Mouse (Mus musculus): ENCODE results near the gene Zfp473. TPM values are rescaled to one million over a fixed set of nuclear protein-coding genes. Genes with fewer than 3 reads are reported as not detected.
A peak's percentile ranks its signal among the peaks of the same experiment; 100 is the strongest.

Gene Zfp473
- polyA plus RNA-seq, 1 experiment from 2014 or later, result 3.2 TPM

- H3K36me3 ChIP-seq (ENCODE audit: control insufficient read depth, insufficient read depth, low read length), result no peaks in the 10 kb centered on the region
- no peak overlapping the region for H3K9ac ChIP-seq (ENCODE audit: low read length)
- H3K27me3 ChIP-seq (ENCODE audit: control insufficient read depth, insufficient read depth, low read length), result no peaks in the 10 kb centered on the region
- H3K27ac ChIP-seq (ENCODE audit: low read depth, low read length), result no peak overlapping the region
- DNase-seq (ENCODE audit: low spot score) (no peak), ATAC-seq (ENCODE audit: insufficient read depth, low FRiP score, low TSS enrichment) (no peak)
- H3K4me3 ChIP-seq (ENCODE audit: low read depth, low read length), result no peak overlapping the region
- H3K4me2 ChIP-seq (ENCODE audit: low read depth), result no peak overlapping the region
- H3K9me3 ChIP-seq (ENCODE audit: control insufficient read depth, low read length), result no peaks in the 10 kb centered on the region
- no peaks in the 10 kb centered on the region for H3K4me1 ChIP-seq (ENCODE audit: control insufficient read depth, insufficient read depth, low read length)
Measured at GRCm38 (mm10) chr7:44706322-44706721, 44.5 kb downstream of the Zfp473 start.

- Histone ChIP-seq H3K4me3 (ENCODE audit: low read depth, low read length) (no peak overlapping the region), H3K27ac (ENCODE audit: low read depth, low read length) (no peak overlapping the region), H3K4me2 (ENCODE audit: low read depth) (no peak overlapping the region), H3K36me3 (ENCODE audit: control insufficient read depth, insufficient read depth, low read length) (no peaks in the 10 kb centered on the region), H3K9me3 (ENCODE audit: control insufficient read depth, low read length) (no peaks in the 10 kb centered on the region), H3K4me1 (ENCODE audit: control insufficient read depth, insufficient read depth, low read length) (no peaks in the 10 kb centered on the region), H3K27me3 (ENCODE audit: control insufficient read depth, insufficient read depth, low read length) (no peaks in the 10 kb centered on the region), H3K9ac (ENCODE audit: low read length) (no peak overlapping the region)
- 88% methylated on average over 4 of the region's 4 CpGs for WGBS
- DNase-seq (ENCODE audit: low spot score), result no peak
- no peak for ATAC-seq (ENCODE audit: insufficient read depth, low FRiP score, low TSS enrichment)
Measured at GRCm38 (mm10) chr7:44705086-44705485, 45.8 kb downstream of the Zfp473 start.

GRCm38 (mm10) chr7:44704363-44704762, 46.5 kb downstream of the Zfp473 start:
- no peak overlapping the region for H3K9ac ChIP-seq (ENCODE audit: low read length)
- DNase-seq (ENCODE audit: low spot score), result peak; percentile 27
- ATAC-seq (ENCODE audit: insufficient read depth, low FRiP score, low TSS enrichment), result no peak
- H3K4me1 ChIP-seq (ENCODE audit: control insufficient read depth, insufficient read depth, low read length), result no peaks in the 10 kb centered on the region
- H3K27me3 ChIP-seq (ENCODE audit: control insufficient read depth, insufficient read depth, low read length), result no peaks in the 10 kb centered on the region
- no peaks in the 10 kb centered on the region for H3K9me3 ChIP-seq (ENCODE audit: control insufficient read depth, low read length)
- no peak overlapping the region for H3K27ac ChIP-seq (ENCODE audit: low read depth, low read length)
- 64% methylated on average over 3 of the region's 3 CpGs for WGBS
- no peak overlapping the region for H3K4me3 ChIP-seq (ENCODE audit: low read depth, low read length)
- no peak overlapping the region for H3K4me2 ChIP-seq (ENCODE audit: low read depth)
- no peaks in the 10 kb centered on the region for H3K36me3 ChIP-seq (ENCODE audit: control insufficient read depth, insufficient read depth, low read length)

GRCm38 (mm10) chr7:44702985-44703384, 47.9 kb downstream of the Zfp473 start:
- Histone ChIP-seq H3K27me3 (ENCODE audit: control insufficient read depth, insufficient read depth, low read length) (no peaks in the 10 kb centered on the region), H3K36me3 (ENCODE audit: control insufficient read depth, insufficient read depth, low read length) (no peaks in the 10 kb centered on the region), H3K4me2 (ENCODE audit: low read depth) (no peak overlapping the region), H3K4me3 (ENCODE audit: low read depth, low read length) (no peak overlapping the region), H3K27ac (ENCODE audit: low read depth, low read length) (no peak overlapping the region), H3K9me3 (ENCODE audit: control insufficient read depth, low read length) (no peaks in the 10 kb centered on the region), H3K9ac (ENCODE audit: low read length) (no peak overlapping the region), H3K4me1 (ENCODE audit: control insufficient read depth, insufficient read depth, low read length) (no peaks in the 10 kb centered on the region)
- 75% methylated on average over 8 of the region's 8 CpGs for WGBS
- DNase-seq (ENCODE audit: low spot score) (no peak), ATAC-seq (ENCODE audit: insufficient read depth, low FRiP score, low TSS enrichment) (no peak)

- Histone ChIP-seq H3K9me3 (ENCODE audit: control insufficient read depth, low read length) (no peaks in the 10 kb centered on the region), H3K4me2 (ENCODE audit: low read depth) (no peak overlapping the region), H3K9ac (ENCODE audit: low read length) (no peak overlapping the region), H3K4me3 (ENCODE audit: low read depth, low read length) (no peak overlapping the region), H3K27me3 (ENCODE audit: control insufficient read depth, insufficient read depth, low read length) (no peaks in the 10 kb centered on the region), H3K27ac (ENCODE audit: low read depth, low read length) (no peak overlapping the region), H3K36me3 (ENCODE audit: control insufficient read depth, insufficient read depth, low read length) (no peaks in the 10 kb centered on the region), H3K4me1 (ENCODE audit: control insufficient read depth, insufficient read depth, low read length) (no peaks in the 10 kb centered on the region)
- 10% methylated on average over 6 of the region's 6 CpGs for WGBS
- DNase-seq (ENCODE audit: low spot score) (peak; percentile 32), ATAC-seq (ENCODE audit: insufficient read depth, low FRiP score, low TSS enrichment) (peak; percentile 53)
Measured at GRCm38 (mm10) chr7:44701921-44702320, 48.9 kb downstream of the Zfp473 start.

- Histone ChIP-seq H3K4me2 (ENCODE audit: low read depth) (no peak overlapping the region), H3K9me3 (ENCODE audit: control insufficient read depth, low read length) (no peaks in the 10 kb centered on the region), H3K36me3 (ENCODE audit: control insufficient read depth, insufficient read depth, low read length) (no peaks in the 10 kb centered on the region), H3K9ac (ENCODE audit: low read length) (no peak overlapping the region), H3K27me3 (ENCODE audit: control insufficient read depth, insufficient read depth, low read length) (no peaks in the 10 kb centered on the region), H3K27ac (ENCODE audit: low read depth, low read length) (no peak overlapping the region), H3K4me1 (ENCODE audit: control insufficient read depth, insufficient read depth, low read length) (no peaks in the 10 kb centered on the region), H3K4me3 (ENCODE audit: low read depth, low read length) (no peak overlapping the region)
- WGBS, result 60% methylated on average over 7 of the region's 7 CpGs
- DNase-seq (ENCODE audit: low spot score), result no peak
- no peak for ATAC-seq (ENCODE audit: insufficient read depth, low FRiP score, low TSS enrichment)
Measured at GRCm38 (mm10) chr7:44697980-44698379, 52.9 kb downstream of the Zfp473 start.

- Histone ChIP-seq H3K4me3 (ENCODE audit: low read depth, low read length) (no peak overlapping the region), H3K9ac (ENCODE audit: low read length) (no peak overlapping the region), H3K4me2 (ENCODE audit: low read depth) (0 out of 2 replicates have a peak overlapping the region, but pooled peaks have one; percentile 5), H3K27ac (ENCODE audit: low read depth, low read length) (no peak overlapping the region), H3K9me3 (ENCODE audit: control insufficient read depth, low read length) (no peaks in the 10 kb centered on the region), H3K4me1 (ENCODE audit: control insufficient read depth, insufficient read depth, low read length) (no peaks in the 10 kb centered on the region), H3K36me3 (ENCODE audit: control insufficient read depth, insufficient read depth, low read length) (no peaks in the 10 kb centered on the region), H3K27me3 (ENCODE audit: control insufficient read depth, insufficient read depth, low read length) (no peaks in the 10 kb centered on the region)
- ATAC-seq (ENCODE audit: insufficient read depth, low FRiP score, low TSS enrichment), result no peak
- 16% methylated on average over 19 of the region's 20 CpGs for WGBS
- peak; percentile 25 for DNase-seq (ENCODE audit: low spot score)
Measured at GRCm38 (mm10) chr7:44697191-44697710, 53.6 kb downstream of the Zfp473 start.

- no peaks in the 10 kb centered on the region for H3K27me3 ChIP-seq (ENCODE audit: control insufficient read depth, insufficient read depth, low read length)
- WGBS, result 89% methylated on average over 4 of the region's 4 CpGs
- DNase-seq (ENCODE audit: low spot score), result no peak
- H3K9me3 ChIP-seq (ENCODE audit: control insufficient read depth, low read length), result no peaks in the 10 kb centered on the region
- H3K4me2 ChIP-seq (ENCODE audit: low read depth), result no peak overlapping the region
- no peaks in the 10 kb centered on the region for H3K36me3 ChIP-seq (ENCODE audit: control insufficient read depth, insufficient read depth, low read length)
- H3K9ac ChIP-seq (ENCODE audit: low read length), result no peak overlapping the region
- H3K4me3 ChIP-seq (ENCODE audit: low read depth, low read length), result no peak overlapping the region
- no peak for ATAC-seq (ENCODE audit: insufficient read depth, low FRiP score, low TSS enrichment)
- H3K27ac ChIP-seq (ENCODE audit: low read depth, low read length), result no peak overlapping the region
- H3K4me1 ChIP-seq (ENCODE audit: control insufficient read depth, insufficient read depth, low read length), result no peaks in the 10 kb centered on the region
Measured at GRCm38 (mm10) chr7:44695223-44695622, 55.6 kb downstream of the Zfp473 start.

GRCm38 (mm10) chr7:44693427-44694175, 57.2 kb downstream of the Zfp473 start:
- Histone ChIP-seq H3K4me2 (ENCODE audit: low read depth) (no peak overlapping the region), H3K4me1 (ENCODE audit: control insufficient read depth, insufficient read depth, low read length) (no peaks in the 10 kb centered on the region), H3K9ac (ENCODE audit: low read length) (no peak overlapping the region), H3K36me3 (ENCODE audit: control insufficient read depth, insufficient read depth, low read length) (no peaks in the 10 kb centered on the region), H3K9me3 (ENCODE audit: control insufficient read depth, low read length) (no peaks in the 10 kb centered on the region), H3K4me3 (ENCODE audit: low read depth, low read length) (no peak overlapping the region), H3K27me3 (ENCODE audit: control insufficient read depth, insufficient read depth, low read length) (no peaks in the 10 kb centered on the region), H3K27ac (ENCODE audit: low read depth, low read length) (no peak overlapping the region)
- ATAC-seq (ENCODE audit: insufficient read depth, low FRiP score, low TSS enrichment), result no peak
- 86% methylated on average over 10 of the region's 10 CpGs for WGBS
- no peak for DNase-seq (ENCODE audit: low spot score)
